Mouse (Mus musculus): ENCODE measurements at regions not wholly inside any gene's neighbourhood (a gene's known extent, or its start where the extent isn't known, plus 50 kb on each side); places are given as distances from the start of the nearest gene placed in this dataset.

- Histone ChIP-seq H3K4me1 (ENCODE audit: insufficient read depth, low read depth, low read length) (no peaks in the 10 kb centered on the region), H3K9me3 (ENCODE audit: low read length) (no peaks in the 10 kb centered on the region), H3K4me3 (ENCODE audit: low read depth, low read length) (no peak overlapping the region), H3K36me3 (ENCODE audit: insufficient read depth, low read length) (no peaks in the 10 kb centered on the region), H3K27ac (ENCODE audit: low read length) (no peak overlapping the region), H3K9ac (replicated peaks; ENCODE audit: low read depth) (no peak overlapping the region), H3K4me2 (replicated peaks; ENCODE audit: low read depth, low read length) (no peak overlapping the region), H3K27me3 (replicated peaks; ENCODE audit: insufficient read depth, low read length) (no peaks in the 10 kb centered on the region)
- DNase-seq (ENCODE audit: low spot score) = no peak
- no peak for TF ChIP-seq CTCF (IDR thresholded peaks at IDR 0.05)
- no peak for ATAC-seq
- 45% methylated on average over 1 of the region's 1 CpGs for WGBS
Measured at GRCm38 (mm10) chr4:82120326-82120725, 585.2 kb downstream of the Nfib start.

- ATAC-seq (no peak), DNase-seq (ENCODE audit: low spot score) (no peak)
- no peaks in the 10 kb centered on the region for H3K27me3 ChIP-seq (replicated peaks; ENCODE audit: insufficient read depth, low read length)
- H3K4me2 ChIP-seq (replicated peaks; ENCODE audit: low read depth, low read length) = no peak overlapping the region
- H3K4me1 ChIP-seq (ENCODE audit: insufficient read depth, low read depth, low read length) = no peaks in the 10 kb centered on the region
- TF ChIP-seq EP300 (IDR thresholded peaks at IDR 0.05) (no peak), CTCF (IDR thresholded peaks at IDR 0.05) (no peak)
- no peaks in the 10 kb centered on the region for H3K9me3 ChIP-seq (ENCODE audit: low read length)
- no peak overlapping the region for H3K27ac ChIP-seq (ENCODE audit: low read length)
- whole genome bisulfite sequencing = 95% methylated on average over 1 of the region's 1 CpGs
- H3K36me3 ChIP-seq (ENCODE audit: insufficient read depth, low read length) = no peaks in the 10 kb centered on the region
- no peak overlapping the region for H3K4me3 ChIP-seq (ENCODE audit: low read depth, low read length)
- no peak overlapping the region for H3K9ac ChIP-seq (replicated peaks; ENCODE audit: low read depth)
Measured at GRCm38 (mm10) chr4:82101837-82102236, 603.7 kb downstream of the Nfib start.

GRCm38 (mm10) chr4:82099970-82100368 lies 605.6 kb downstream of the Nfib start:
- H3K4me1 ChIP-seq (ENCODE audit: insufficient read depth, low read depth, low read length) = no peaks in the 10 kb centered on the region
- no peaks in the 10 kb centered on the region for H3K9me3 ChIP-seq (ENCODE audit: low read length)
- 85% methylated on average over 6 of the region's 6 CpGs for WGBS
- no peak for DNase-seq (ENCODE audit: low spot score)
- no peak for ATAC-seq
- H3K4me2 ChIP-seq (replicated peaks; ENCODE audit: low read depth, low read length) = no peak overlapping the region
- no peak overlapping the region for H3K27ac ChIP-seq (ENCODE audit: low read length)
- no peak for TF ChIP-seq EP300 (IDR thresholded peaks at IDR 0.05)
- no peak for TF ChIP-seq CTCF (IDR thresholded peaks at IDR 0.05)
- H3K9ac ChIP-seq (replicated peaks; ENCODE audit: low read depth) = no peak overlapping the region
- no peaks in the 10 kb centered on the region for H3K27me3 ChIP-seq (replicated peaks; ENCODE audit: insufficient read depth, low read length)
- H3K36me3 ChIP-seq (ENCODE audit: insufficient read depth, low read length) = no peaks in the 10 kb centered on the region
- no peak overlapping the region for H3K4me3 ChIP-seq (ENCODE audit: low read depth, low read length)

GRCm38 (mm10) chr4:82098986-82099969 lies 606.3 kb downstream of the Nfib start:
- 83% methylated on average over 13 of the region's 13 CpGs for WGBS
- Histone ChIP-seq H3K27me3 (replicated peaks; ENCODE audit: insufficient read depth, low read length) (no peaks in the 10 kb centered on the region), H3K4me1 (ENCODE audit: insufficient read depth, low read depth, low read length) (no peaks in the 10 kb centered on the region), H3K36me3 (ENCODE audit: insufficient read depth, low read length) (no peaks in the 10 kb centered on the region), H3K9me3 (ENCODE audit: low read length) (no peaks in the 10 kb centered on the region), H3K9ac (replicated peaks; ENCODE audit: low read depth) (no peak overlapping the region), H3K27ac (ENCODE audit: low read length) (no peak overlapping the region), H3K4me3 (ENCODE audit: low read depth, low read length) (no peak overlapping the region), H3K4me2 (replicated peaks; ENCODE audit: low read depth, low read length) (no peak overlapping the region)
- ATAC-seq = no peak
- DNase-seq (ENCODE audit: low spot score) = no peak
- TF ChIP-seq CTCF (IDR thresholded peaks at IDR 0.05) (no peak), EP300 (IDR thresholded peaks at IDR 0.05) (no peak)

- DNase-seq (ENCODE audit: low spot score) (no peak), ATAC-seq (no peak)
- TF ChIP-seq EP300 (IDR thresholded peaks at IDR 0.05) = no peak
- no peak for TF ChIP-seq CTCF (IDR thresholded peaks at IDR 0.05)
- Histone ChIP-seq H3K36me3 (ENCODE audit: insufficient read depth, low read length) (no peaks in the 10 kb centered on the region), H3K27me3 (replicated peaks; ENCODE audit: insufficient read depth, low read length) (no peaks in the 10 kb centered on the region), H3K9me3 (ENCODE audit: low read length) (no peaks in the 10 kb centered on the region), H3K27ac (ENCODE audit: low read length) (no peak overlapping the region), H3K9ac (replicated peaks; ENCODE audit: low read depth) (no peak overlapping the region), H3K4me2 (replicated peaks; ENCODE audit: low read depth, low read length) (no peak overlapping the region), H3K4me3 (ENCODE audit: low read depth, low read length) (no peak overlapping the region), H3K4me1 (ENCODE audit: insufficient read depth, low read depth, low read length) (no peaks in the 10 kb centered on the region)
- WGBS = 82% methylated on average over 5 of the region's 5 CpGs
Measured at GRCm38 (mm10) chr4:82092296-82093230, 613.0 kb downstream of the Nfib start.

GRCm38 (mm10) chr4:82089657-82090056 lies 615.9 kb downstream of the Nfib start:
- no peak overlapping the region for H3K4me3 ChIP-seq (ENCODE audit: low read depth, low read length)
- 93% methylated on average over 5 of the region's 5 CpGs for WGBS
- DNase-seq (ENCODE audit: low spot score) (no peak), ATAC-seq (no peak)
- TF ChIP-seq CTCF (IDR thresholded peaks at IDR 0.05) (no peak), EP300 (IDR thresholded peaks at IDR 0.05) (no peak)
- H3K36me3 ChIP-seq (ENCODE audit: insufficient read depth, low read length) = no peaks in the 10 kb centered on the region
- no peaks in the 10 kb centered on the region for H3K4me1 ChIP-seq (ENCODE audit: insufficient read depth, low read depth, low read length)
- no peaks in the 10 kb centered on the region for H3K27me3 ChIP-seq (replicated peaks; ENCODE audit: insufficient read depth, low read length)
- no peak overlapping the region for H3K9ac ChIP-seq (replicated peaks; ENCODE audit: low read depth)
- no peak overlapping the region for H3K27ac ChIP-seq (ENCODE audit: low read length)
- no peaks in the 10 kb centered on the region for H3K9me3 ChIP-seq (ENCODE audit: low read length)
- H3K4me2 ChIP-seq (replicated peaks; ENCODE audit: low read depth, low read length) = no peak overlapping the region

Data from lung, postnatal 0 days (tissue).